Mouse (Mus musculus): ENCODE measurements around the gene Gm20777.
"Not testable (repeated sequence)": the region's sequence is repeated elsewhere in the genome, so short reads cannot be mapped to it uniquely, and the experiment has no call there.

DNA sequence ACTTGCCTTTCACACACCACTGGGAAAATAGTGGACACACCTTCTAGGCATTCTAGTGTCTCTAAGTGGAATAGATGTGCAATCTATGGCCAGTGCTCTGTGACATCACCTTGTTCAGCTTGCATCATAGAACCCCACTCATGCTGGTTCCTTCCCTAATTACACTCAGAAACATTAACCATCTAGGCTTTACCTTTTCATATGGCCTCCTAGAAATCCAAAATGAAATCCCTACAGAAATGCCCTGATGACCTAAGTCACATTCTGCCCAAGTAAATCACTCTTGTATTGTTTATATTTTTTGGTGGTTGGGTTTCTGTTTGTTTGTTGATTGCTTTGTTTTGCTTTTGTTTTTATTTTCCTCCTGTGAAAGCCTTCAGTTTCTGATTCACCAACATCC, at the start of gene Gm20777:
- not testable (repeated sequence) for TF ChIP-seq CTCF, EP300 (IDR thresholded peaks at IDR 0.05; ENCODE audit: low read depth)

All from liver, embryonic 14.5 days (tissue).